Mouse (Mus musculus) midbrain, embryonic 13.5 days (tissue): ENCODE results near the gene Mettl8. TPM values are rescaled to one million over a fixed set of nuclear protein-coding genes. Genes with fewer than 3 reads are reported as not detected.

Experiments used
- ATAC-seq: fragments of 200-750 bp; cut with Nextera tagmentation; 2 replicates; pipeline ENCODE4 v1.8.0; 2017; ENCODE audit warnings: mild to moderate bottlenecking, moderate TSS enrichment, moderate library complexity
- H3K27ac ChIP-seq: fragments of 300-500 bp; sonication (generic); 2 replicates; pipeline ENCODE4 v1.5.1; 2015; ENCODE audit warnings: inconsistent platforms, mild to moderate bottlenecking, moderate library complexity
- H3K27me3 ChIP-seq: fragments of 300-500 bp; sonication (generic); 2 replicates; pipeline ENCODE4 v1.6.1; 2015; ENCODE audit warnings: mild to moderate bottlenecking, inconsistent platforms
- H3K36me3 ChIP-seq: fragments of 300-500 bp; sonication (generic); 2 replicates; pipeline ENCODE4 v1.6.1; 2015; ENCODE audit warnings: mild to moderate bottlenecking, inconsistent platforms
- H3K4me1 ChIP-seq: fragments of 300-500 bp; sonication (generic); replicated peaks from 2 replicates; pipeline ENCODE4 v1.6.1; 2015; ENCODE audit warnings: inconsistent platforms
- H3K4me2 ChIP-seq: fragments of 300-500 bp; sonication (generic); replicated peaks from 2 replicates; pipeline ENCODE4 v1.6.1; 2015; ENCODE audit warnings: moderate library complexity, mild to moderate bottlenecking, inconsistent platforms
- H3K4me3 ChIP-seq: fragments of 300-500 bp; sonication (generic); replicated peaks from 2 replicates; pipeline ENCODE4 v1.5.1; 2015; ENCODE audit warnings: mild to moderate bottlenecking, inconsistent platforms
- H3K9ac ChIP-seq: fragments of 300-500 bp; sonication (generic); replicated peaks from 2 replicates; pipeline ENCODE4 v1.6.1; 2015; ENCODE audit warnings: mild to moderate bottlenecking, inconsistent platforms
- H3K9me3 ChIP-seq: fragments of 300-500 bp; sonication (generic); 2 replicates; pipeline ENCODE4 v1.6.1; 2016; ENCODE audit warnings: mild to moderate bottlenecking, inconsistent platforms
- WGBS: fragments of 180-500 bp; shearing (Covaris S2); methylation state at CpG from one replicate; pipeline ENCODE4 v1.1.7; 2015; 5-methylcytosine and 5-hydroxymethylcytosine counted together
- polyA plus RNA-seq: library from polyadenylated mRNA; unstranded; fragments of >200 nt; fragmentation: Nextera tagmentation; extraction: Ambion mirVana; gene quantifications from 2 replicates; pipeline ENCODE4 v1.2.1, GENCODE M21; 2015

Mettl8 gene
- polyA plus RNA-seq, 1 experiment from 2014 or later = 15.8 TPM

- H3K27me3 ChIP-seq = no peaks in the 10 kb centered on the region
- peaks cover 10% of the 10 kb centered on the region; the same call in 1 of the 2 replicates for H3K4me1 ChIP-seq
- H3K9ac ChIP-seq = no peak overlapping the region
- no peak overlapping the region for H3K27ac ChIP-seq
- ATAC-seq = no peak
- no peak overlapping the region for H3K4me2 ChIP-seq
- H3K9me3 ChIP-seq = no peaks in the 10 kb centered on the region
- H3K36me3 ChIP-seq = peaks cover 4% of the 10 kb centered on the region; the same call in 1 of the 2 replicates
- 59% methylated on average over 7 of the region's 7 CpGs for WGBS
- no peak overlapping the region for H3K4me3 ChIP-seq
Observed at GRCm38 (mm10) chr2:70970158-70970741, 85.1 kb downstream of the Mettl8 start.

- no peaks in the 10 kb centered on the region for H3K9me3 ChIP-seq
Observed at GRCm38 (mm10) chr2:70968305-70968704, 87.1 kb downstream of the Mettl8 start.

GRCm38 (mm10) chr2:70967216-70967615, 88.2 kb downstream of the Mettl8 start:
- Histone ChIP-seq H3K9me3 (no peaks in the 10 kb centered on the region), H3K36me3 (peaks cover 8% of the 10 kb centered on the region; the same call in 1 of the 2 replicates), H3K4me3 (no peak overlapping the region), H3K27ac (no peak overlapping the region), H3K4me1 (0 out of 2 replicates have a peak, but pooled peaks cover 3% of the 10 kb centered on the region), H3K27me3 (no peaks in the 10 kb centered on the region), H3K9ac (no peak overlapping the region), H3K4me2 (no peak overlapping the region)
- 76% methylated on average over 1 of the region's 1 CpGs for WGBS
- ATAC-seq = no peak

More at GRCm38 (mm10) chr2:70968305-70968704, 87.1 kb downstream of the Mettl8 start:
- no peak overlapping the region for H3K4me3 ChIP-seq
- no peak overlapping the region for H3K27ac ChIP-seq
- no peak overlapping the region for H3K4me2 ChIP-seq
- no peak for ATAC-seq
- peaks cover 8% of the 10 kb centered on the region; the same call in 1 of the 2 replicates for H3K36me3 ChIP-seq
- no peak overlapping the region for H3K9ac ChIP-seq
- WGBS = 88% methylated on average over 2 of the region's 2 CpGs
- H3K27me3 ChIP-seq = no peaks in the 10 kb centered on the region
- peaks cover 10% of the 10 kb centered on the region; the same call in 1 of the 2 replicates for H3K4me1 ChIP-seq

- Histone ChIP-seq H3K4me2 (no peak overlapping the region), H3K27me3 (no peaks in the 10 kb centered on the region), H3K9ac (no peak overlapping the region), H3K27ac (no peak overlapping the region), H3K4me1 (0 out of 2 replicates have a peak, but pooled peaks cover 5% of the 10 kb centered on the region), H3K9me3 (no peaks in the 10 kb centered on the region), H3K4me3 (no peak overlapping the region), H3K36me3 (peaks cover 8% of the 10 kb centered on the region; the same call in 1 of the 2 replicates)
- 99% methylated on average over 2 of the region's 2 CpGs for WGBS
- ATAC-seq = no peak
Observed at GRCm38 (mm10) chr2:70964809-70965208, 90.6 kb downstream of the Mettl8 start.

- H3K9me3 ChIP-seq = no peaks in the 10 kb centered on the region
Observed at GRCm38 (mm10) chr2:70962921-70963320, 92.5 kb downstream of the Mettl8 start.

GRCm38 (mm10) chr2:70961086-70961941, 94.1 kb downstream of the Mettl8 start:
- no peaks in the 10 kb centered on the region for H3K27me3 ChIP-seq
- 73% methylated on average over 6 of the region's 6 CpGs for whole genome bisulfite sequencing
- no peak overlapping the region for H3K27ac ChIP-seq
- peaks cover 8% of the 10 kb centered on the region; the same call in 1 of the 2 replicates for H3K36me3 ChIP-seq
- H3K9ac ChIP-seq = no peak overlapping the region
- no peak overlapping the region for H3K4me2 ChIP-seq
- H3K4me3 ChIP-seq = no peak overlapping the region
- no peaks in the 10 kb centered on the region for H3K9me3 ChIP-seq
- H3K4me1 ChIP-seq = 0 out of 2 replicates have a peak, but pooled peaks cover 5% of the 10 kb centered on the region
- no peak for ATAC-seq

More at GRCm38 (mm10) chr2:70962921-70963320, 92.5 kb downstream of the Mettl8 start:
- Histone ChIP-seq H3K9ac (no peak overlapping the region), H3K4me3 (no peak overlapping the region), H3K27ac (no peak overlapping the region), H3K27me3 (no peaks in the 10 kb centered on the region), H3K4me2 (no peak overlapping the region), H3K36me3 (peaks cover 8% of the 10 kb centered on the region; the same call in 1 of the 2 replicates), H3K4me1 (0 out of 2 replicates have a peak, but pooled peaks cover 5% of the 10 kb centered on the region)
- 90% methylated on average over 1 of the region's 1 CpGs for WGBS
- no peak for ATAC-seq

GRCm38 (mm10) chr2:70960090-70960489, 95.3 kb downstream of the Mettl8 start:
- Histone ChIP-seq H3K4me1 (0 out of 2 replicates have a peak, but pooled peaks cover 5% of the 10 kb centered on the region), H3K27me3 (no peaks in the 10 kb centered on the region), H3K36me3 (0 out of 2 replicates have a peak, but pooled peaks cover 4% of the 10 kb centered on the region), H3K9me3 (no peaks in the 10 kb centered on the region), H3K27ac (no peak overlapping the region), H3K9ac (no peak overlapping the region), H3K4me2 (no peak overlapping the region), H3K4me3 (no peak overlapping the region)
- 69% methylated on average over 6 of the region's 6 CpGs for WGBS
- peak; percentile 55; the same call in 1 of the 2 replicates for ATAC-seq

- Histone ChIP-seq H3K4me1 (0 out of 2 replicates have a peak, but pooled peaks cover 5% of the 10 kb centered on the region), H3K4me3 (no peak overlapping the region), H3K4me2 (no peak overlapping the region), H3K36me3 (no peaks in the 10 kb centered on the region), H3K9me3 (no peaks in the 10 kb centered on the region), H3K27me3 (no peaks in the 10 kb centered on the region), H3K9ac (no peak overlapping the region), H3K27ac (no peak overlapping the region)
- ATAC-seq = no peak
- 48% methylated on average over 7 of the region's 7 CpGs for WGBS
Observed at GRCm38 (mm10) chr2:70959337-70959736, 96.0 kb downstream of the Mettl8 start.

- no peaks in the 10 kb centered on the region for H3K36me3 ChIP-seq
- no peak overlapping the region for H3K9ac ChIP-seq
- no peaks in the 10 kb centered on the region for H3K9me3 ChIP-seq
- H3K27me3 ChIP-seq = no peaks in the 10 kb centered on the region
- ATAC-seq = no peak
- H3K4me3 ChIP-seq = no peak overlapping the region
- 0 out of 2 replicates have a peak, but pooled peaks cover 5% of the 10 kb centered on the region for H3K4me1 ChIP-seq
- no peak overlapping the region for H3K4me2 ChIP-seq
- WGBS = 82% methylated on average over 5 of the region's 7 CpGs
- no peak overlapping the region for H3K27ac ChIP-seq
Observed at GRCm38 (mm10) chr2:70958536-70958935, 96.8 kb downstream of the Mettl8 start.

GRCm38 (mm10) chr2:70953616-70954015, 101.8 kb downstream of the Mettl8 start:
- WGBS = 67% methylated on average over 2 of the region's 2 CpGs
- no peak for ATAC-seq
- no peak overlapping the region for H3K4me2 ChIP-seq
- no peak overlapping the region for H3K27ac ChIP-seq
- H3K36me3 ChIP-seq = no peaks in the 10 kb centered on the region
- H3K27me3 ChIP-seq = no peaks in the 10 kb centered on the region
- no peak overlapping the region for H3K4me3 ChIP-seq
- no peaks in the 10 kb centered on the region for H3K4me1 ChIP-seq
- H3K9me3 ChIP-seq = no peaks in the 10 kb centered on the region
- H3K9ac ChIP-seq = no peak overlapping the region

GRCm38 (mm10) chr2:70951944-70952343, 103.4 kb downstream of the Mettl8 start:
- no peak overlapping the region for H3K4me3 ChIP-seq
- WGBS = 86% methylated on average over 2 of the region's 2 CpGs
- ATAC-seq = no peak
- H3K27ac ChIP-seq = no peak overlapping the region
- H3K36me3 ChIP-seq = no peaks in the 10 kb centered on the region
- no peaks in the 10 kb centered on the region for H3K27me3 ChIP-seq
- H3K4me1 ChIP-seq = no peaks in the 10 kb centered on the region
- no peaks in the 10 kb centered on the region for H3K9me3 ChIP-seq
- H3K9ac ChIP-seq = no peak overlapping the region
- no peak overlapping the region for H3K4me2 ChIP-seq
